Mouse (Mus musculus) gastrocnemius, adult 18-20 months (tissue): ENCODE results near the gene Arrdc5. TPM values are rescaled to one million over a fixed set of nuclear protein-coding genes. Genes with fewer than 3 reads are reported as not detected.
"Not testable (repeated sequence)": the region's sequence is repeated elsewhere in the genome, so short reads cannot be mapped to it uniquely, and the experiment has no call there.

Experiments used
- DNase-seq: peaks from one replicate; pipeline ENCODE4 v3.0.0; 2021; ENCODE audit warnings: low spot score
- total RNA-seq, 2 experiments: library from RNA; stranded (reverse); gene quantifications; 2 replicates each; pipeline ENCODE4 v1.2.3; 2021

The Arrdc5 gene
- total RNA-seq, 2 experiments from 2014 or later = not detected

- DNase-seq = no peak
Observed at GRCm38 (mm10) chr17:56278340-56278739, 21.7 kb downstream of the Arrdc5 start.

GRCm38 (mm10) chr17:56277567-56277893 is 22.6 kb downstream of the Arrdc5 start:
- peak; percentile 22 for DNase-seq

- peak; percentile 94 for DNase-seq
Observed at GRCm38 (mm10) chr17:56276643-56277566, 23.2 kb downstream of the Arrdc5 start, which contains the start of gene Ticam1. Gene Ticam1, minus strand, starts transcription at chr17:56276786.

GRCm38 (mm10) chr17:56275842-56276480 is 24.1 kb downstream of the Arrdc5 start:
- peak; percentile 58 for DNase-seq

GRCm38 (mm10) chr17:56273986-56274385 is 26.1 kb downstream of the Arrdc5 start:
- no peak for DNase-seq

- DNase-seq = no peak
Observed at GRCm38 (mm10) chr17:56273482-56273881, 26.6 kb downstream of the Arrdc5 start.

- no peak for DNase-seq
Observed at GRCm38 (mm10) chr17:56272644-56273043, 27.4 kb downstream of the Arrdc5 start.

GRCm38 (mm10) chr17:56271609-56272253 is 28.4 kb downstream of the Arrdc5 start:
- no peak for DNase-seq

GRCm38 (mm10) chr17:56269741-56270140 is 30.3 kb downstream of the Arrdc5 start:
- peak; percentile 12 for DNase-seq

- peak; percentile 78 for DNase-seq
Observed at GRCm38 (mm10) chr17:56269153-56269630, 30.9 kb downstream of the Arrdc5 start.

GRCm38 (mm10) chr17:56266271-56266670 is 33.8 kb downstream of the Arrdc5 start:
- peak; percentile 13 for DNase-seq

- DNase-seq = no peak
Observed at GRCm38 (mm10) chr17:56265869-56266268, 34.2 kb downstream of the Arrdc5 start.

GRCm38 (mm10) chr17:56265011-56265410 is 35.1 kb downstream of the Arrdc5 start:
- no peak for DNase-seq

GRCm38 (mm10) chr17:56264020-56264419 is 36.1 kb downstream of the Arrdc5 start:
- peak; percentile 89 for DNase-seq

- DNase-seq = peak; percentile 90
Observed at GRCm38 (mm10) chr17:56262645-56263094, 37.4 kb downstream of the Arrdc5 start.

- peak; percentile 86 for DNase-seq
Observed at GRCm38 (mm10) chr17:56261166-56261565, 38.9 kb downstream of the Arrdc5 start.

- peak; percentile 31 for DNase-seq
Observed at GRCm38 (mm10) chr17:56259301-56260037, 40.6 kb downstream of the Arrdc5 start.

- DNase-seq = not testable (repeated sequence)
Observed at GRCm38 (mm10) chr17:56258812-56259211, 41.3 kb downstream of the Arrdc5 start.

- DNase-seq = not testable (repeated sequence)
Observed at GRCm38 (mm10) chr17:56258269-56258668, 41.8 kb downstream of the Arrdc5 start.

- DNase-seq = peak; percentile 47
Observed at GRCm38 (mm10) chr17:56257181-56257894, 42.7 kb downstream of the Arrdc5 start.
